Mouse (Mus musculus): Measurements from ENCODE around the gene Impg1. TPM values are rescaled to one million over a fixed set of nuclear protein-coding genes. Genes with fewer than 3 reads are reported as not detected.

The Impg1 gene
- total RNA-seq, 2 experiments from 2014 or later = not detected

DNA sequence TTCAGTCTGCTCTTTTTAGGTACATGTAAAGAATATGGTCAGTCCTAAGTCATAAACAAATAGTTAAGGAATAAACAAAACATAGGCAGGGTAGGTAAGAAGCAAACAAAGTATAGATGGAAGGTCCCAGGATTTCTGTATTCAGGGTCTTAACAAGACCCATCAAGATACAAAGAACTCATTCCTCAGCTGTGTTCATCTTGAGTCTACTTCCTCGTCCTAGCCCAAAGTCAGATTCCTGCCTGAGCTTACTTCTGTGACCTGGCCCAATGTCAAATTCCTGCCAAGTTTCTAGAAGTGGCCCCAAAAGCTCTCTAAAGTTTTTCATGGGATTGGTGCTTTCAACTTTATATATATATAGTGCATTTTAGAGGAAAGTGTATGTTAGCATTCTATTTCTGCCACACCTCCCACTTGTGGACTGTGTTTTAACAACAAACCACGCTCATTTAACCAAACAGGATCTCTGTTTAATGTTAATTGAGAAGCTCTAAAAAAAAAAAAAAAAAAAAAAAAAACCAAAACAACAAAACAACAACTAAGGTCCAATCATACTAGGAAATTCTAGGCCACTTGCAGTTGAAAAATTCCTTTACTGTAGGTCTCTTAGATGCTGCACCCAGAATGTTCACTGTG is 180.6 kb downstream of the Impg1 start:
- DNase-seq (ENCODE audit: low spot score in 2 of 2) = no peak

DNA sequence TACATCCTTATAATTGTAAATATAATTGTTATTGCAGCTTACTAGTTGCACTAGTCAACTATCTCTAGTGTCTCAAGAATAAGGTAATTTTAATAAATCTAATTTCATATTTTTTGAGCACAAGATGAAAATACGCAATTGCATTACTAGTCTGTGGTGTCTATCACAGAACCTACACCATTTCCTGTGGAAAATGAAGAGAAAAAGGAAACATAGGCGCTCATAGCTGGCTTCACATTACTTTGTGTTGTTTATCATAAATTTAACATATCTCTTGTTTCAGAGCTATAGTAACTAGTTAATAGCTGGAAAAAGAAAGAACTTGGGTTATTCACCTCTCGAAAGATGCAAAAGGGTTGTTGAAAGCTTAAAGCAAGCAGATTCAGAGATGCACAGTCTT is 182.9 kb downstream of the Impg1 start:
- DNase-seq (ENCODE audit: low spot score in 2 of 2) = no peak

DNA sequence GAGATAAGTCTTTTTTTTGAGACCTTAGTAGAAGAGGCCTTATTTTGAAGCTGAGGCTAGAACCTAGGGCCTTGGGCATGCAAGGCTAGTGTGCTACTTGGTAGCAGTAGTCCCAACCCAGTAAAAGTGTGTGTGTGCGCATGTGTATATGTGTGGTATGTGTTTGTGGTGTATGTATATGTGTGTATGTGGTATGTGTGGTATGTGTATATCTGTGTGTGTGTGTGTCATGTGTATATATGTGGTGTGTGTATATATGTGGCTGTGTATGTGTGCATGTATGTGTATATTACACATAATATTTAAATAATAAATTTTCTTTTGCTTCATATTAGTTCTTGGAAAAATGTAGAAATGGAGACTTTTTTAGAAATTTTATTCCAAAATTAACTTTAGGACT is 184.6 kb downstream of the Impg1 start:
- no peak for DNase-seq (ENCODE audit: low spot score in 2 of 2)

DNA sequence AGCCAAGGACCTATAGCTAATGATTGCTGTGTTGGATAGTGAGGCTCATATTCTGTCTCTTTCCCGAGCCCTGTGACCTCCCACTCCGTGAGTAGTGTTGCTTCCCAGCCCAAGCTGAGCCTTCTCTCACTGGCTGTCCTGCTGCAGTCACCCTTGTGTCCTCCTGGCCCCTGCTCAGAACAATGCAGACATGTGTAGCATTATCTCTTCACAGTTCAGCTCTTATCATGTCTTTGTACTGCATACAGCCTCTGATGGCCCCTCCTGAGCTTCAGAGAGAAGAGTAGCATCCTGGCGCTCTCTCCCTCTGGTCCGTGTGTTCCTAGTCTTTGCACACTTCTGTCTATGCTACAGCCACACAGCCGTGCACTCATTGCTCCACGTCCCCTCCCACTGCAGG is 187.5 kb downstream of the Impg1 start:
- DNase-seq (ENCODE audit: low spot score in 2 of 2) = no peak

DNA sequence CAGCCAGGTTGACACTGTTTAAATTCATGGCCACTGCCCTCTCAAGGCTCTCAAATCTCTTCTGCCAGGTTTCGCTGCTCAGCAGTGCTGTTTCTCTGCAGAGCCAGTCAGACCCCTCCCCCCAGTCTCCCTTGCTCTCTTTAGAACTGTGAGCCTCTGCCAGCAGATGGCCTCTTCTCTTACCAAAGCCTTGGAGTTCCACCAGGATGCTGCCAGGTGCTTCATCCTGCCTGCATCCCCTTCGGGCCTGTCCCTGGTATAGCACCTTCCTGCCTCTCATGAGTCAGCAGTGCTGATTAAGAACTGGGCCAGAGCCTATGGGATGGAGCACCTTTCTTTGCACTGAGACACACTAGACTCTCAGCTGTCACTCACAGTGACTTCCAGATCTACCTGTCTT is 188.1 kb downstream of the Impg1 start:
- DNase-seq (ENCODE audit: low spot score in 2 of 2) = no peak

DNA sequence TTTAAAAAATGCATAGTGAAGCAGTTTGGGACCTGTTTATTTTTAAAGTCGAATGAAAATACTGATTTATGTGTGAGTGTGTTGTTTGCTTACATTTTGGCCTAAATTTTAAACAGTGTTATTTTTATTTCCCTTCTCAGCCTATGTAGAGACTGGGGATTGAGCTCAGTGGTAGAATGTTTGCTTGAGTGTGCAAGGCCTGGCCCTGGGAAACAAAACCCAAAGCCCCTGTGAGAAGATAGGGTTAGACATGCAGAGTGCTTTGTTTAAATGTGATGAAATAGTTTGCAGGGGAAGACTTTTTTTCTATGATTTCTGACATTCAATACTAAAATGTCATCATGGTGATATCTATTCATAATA is 189.5 kb downstream of the Impg1 start:
- no peak for DNase-seq (ENCODE audit: low spot score in 2 of 2)

DNA sequence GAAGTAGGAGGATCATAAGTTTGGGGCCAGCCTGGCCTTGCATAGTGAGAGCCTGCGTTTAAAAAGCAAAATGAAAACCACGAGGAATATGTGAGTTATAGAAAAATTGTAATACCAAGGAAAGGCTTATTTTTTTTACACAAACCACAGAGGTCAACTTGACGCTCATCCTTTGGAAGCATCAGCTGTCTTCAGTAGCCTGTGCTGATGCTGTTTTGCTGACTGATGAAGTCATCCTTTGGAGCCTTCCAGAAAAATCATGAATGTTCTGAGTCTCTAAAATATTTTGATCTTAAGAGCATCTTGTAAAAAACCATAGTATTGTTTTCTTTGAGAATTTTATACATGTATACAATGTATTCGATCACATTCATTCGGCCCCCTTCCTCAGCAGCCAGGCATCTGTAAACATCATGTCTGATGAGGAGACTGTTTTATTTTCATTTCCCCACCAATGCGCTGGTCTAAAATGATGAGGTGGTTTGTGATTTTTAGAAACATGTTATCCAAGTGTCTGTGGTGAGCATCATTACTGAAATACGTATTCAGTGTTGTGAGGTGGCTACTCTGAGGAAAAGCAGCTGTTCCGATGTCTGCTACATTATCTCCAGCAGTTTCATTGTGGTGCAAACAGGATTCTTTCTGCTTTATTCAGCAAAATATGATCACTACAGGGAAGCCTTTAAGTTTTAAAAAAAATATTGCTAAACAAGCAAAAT is 190.1 kb downstream of the Impg1 start:
- no peak for DNase-seq (ENCODE audit: low spot score in 2 of 2)

DNA sequence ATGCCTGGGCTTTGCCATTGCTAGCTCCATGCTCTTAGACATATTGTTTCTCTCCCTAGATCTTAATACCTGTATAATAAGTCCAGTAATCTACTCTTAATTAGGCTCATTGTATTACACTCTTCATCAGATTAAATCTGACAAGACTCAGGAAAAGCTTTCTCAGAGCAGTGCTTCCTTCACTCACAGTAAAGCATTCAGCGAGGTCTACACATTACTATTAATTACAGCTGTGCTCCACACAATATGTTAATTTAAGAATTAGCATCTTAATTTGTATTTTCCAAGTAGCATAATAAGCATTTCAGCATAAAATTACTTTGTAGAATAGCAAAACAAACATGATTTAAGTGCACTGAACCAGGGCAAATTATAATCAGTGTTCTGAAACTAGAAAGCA is 192.3 kb downstream of the Impg1 start:
- no peak for DNase-seq (ENCODE audit: low spot score in 2 of 2)

DNA sequence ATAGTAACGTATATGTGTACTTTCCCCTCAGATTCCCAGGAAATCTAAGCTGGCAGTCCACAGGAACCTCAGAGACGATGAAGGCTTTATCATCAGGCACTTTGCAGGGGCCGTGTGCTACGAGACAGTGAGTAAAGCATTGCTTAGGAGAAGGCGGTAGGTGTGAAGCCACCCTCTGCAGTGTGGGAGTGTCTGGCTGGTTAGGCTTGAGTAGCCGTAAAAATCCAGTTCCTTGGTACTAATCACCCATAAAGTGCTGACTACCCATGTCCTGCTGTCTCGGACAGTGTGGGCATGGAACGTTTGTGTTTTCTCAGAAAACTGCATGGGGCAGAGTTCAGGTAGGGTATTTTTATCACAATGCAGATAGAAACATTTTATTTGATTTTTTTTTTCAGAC is 195.7 kb downstream of the Impg1 start:
- DNase-seq (ENCODE audit: low spot score in 2 of 2) = no peak

DNA sequence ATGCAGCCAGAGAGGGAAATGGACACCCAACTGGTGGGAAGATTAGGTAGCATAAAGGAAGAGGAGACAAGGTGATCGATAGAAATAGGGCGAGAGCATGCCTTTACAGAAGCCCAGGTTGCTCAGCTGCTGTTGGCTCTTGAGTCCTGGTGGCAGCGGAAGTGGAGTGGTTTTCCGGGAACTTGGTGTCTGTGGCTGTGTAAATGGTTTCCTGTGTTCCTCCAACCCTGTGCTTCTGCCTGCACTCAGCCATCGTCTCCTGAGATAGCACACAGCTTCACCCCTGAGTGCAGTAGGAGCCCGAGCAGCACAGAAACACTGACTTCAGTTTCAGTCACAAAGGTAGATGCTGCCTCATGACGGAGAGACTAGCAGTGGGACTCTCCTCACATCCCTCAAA is 198.8 kb downstream of the Impg1 start:
- no peak for DNase-seq (ENCODE audit: low spot score in 2 of 2)

DNA sequence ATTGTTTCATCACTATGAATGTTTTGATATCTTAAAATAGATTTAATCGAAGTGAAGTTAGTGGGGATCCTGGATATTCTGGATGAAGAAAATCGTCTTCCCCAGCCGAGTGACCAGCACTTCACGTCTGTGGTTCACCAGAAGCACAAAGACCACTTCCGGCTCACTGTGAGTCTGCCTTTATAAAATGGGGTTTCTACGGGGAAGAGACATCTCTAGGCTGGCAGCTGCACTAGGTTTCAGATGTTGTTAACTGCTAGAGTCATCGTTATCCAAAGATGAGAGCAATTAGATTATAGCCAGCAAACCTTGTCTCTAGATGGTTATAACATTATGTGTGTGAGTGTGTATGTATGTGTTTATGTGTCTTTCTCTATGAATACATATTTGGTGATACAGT is 199.2 kb downstream of the Impg1 start:
- no peak for DNase-seq (ENCODE audit: low spot score in 2 of 2)
